In genomic region chr11:77077792-77078191, GRCm38 (mm10) we compare ENCODE assay signal across 8 mouse cellular contexts. TPM values are rescaled to one million over a fixed set of nuclear protein-coding genes. Genes with fewer than 3 reads are reported as not detected.
A peak's percentile ranks its signal among the peaks of the same experiment; 100 is the strongest.
DNase-seq lines count a peak whose midpoint lies in the region; ATAC-seq and TF ChIP-seq lines count a peak whose summit lies in the region.

No protein-coding gene starts in this region.

- TF ChIP-seq CTCF in heart, adult 2 months (IDR thresholded peaks at IDR 0.05): no peak
- TF ChIP-seq CTCF in C2C12 (IDR thresholded peaks at IDR 0.05; ENCODE audit: control insufficient read depth, insufficient read depth, insufficient read length): no peak

- H3ac ChIP-seq in C2C12 (ENCODE audit: control insufficient read depth, insufficient read length, low read depth) (peak overlapping the region; percentile 79), myocyte (ENCODE audit: control insufficient read depth, insufficient read length) (peak overlapping the region; percentile 15)

- peaks cover 4% of the 10 kb centered on the region for H3K79me2 ChIP-seq in heart, adult 2 months (replicated peaks; ENCODE audit: control insufficient read depth, insufficient read depth, low read length)
- H3K79me2 ChIP-seq in C2C12 (ENCODE audit: control insufficient read depth, insufficient read depth): peaks cover 54% of the 10 kb centered on the region
- H3K79me2 ChIP-seq in myocyte (ENCODE audit: control insufficient read depth, insufficient read depth): peaks cover 38% of the 10 kb centered on the region

- no peak for TF ChIP-seq EP300 in heart, adult 2 months (IDR thresholded peaks at IDR 0.05; ENCODE audit: insufficient read depth, low read depth, low read length)

- peaks cover 1% of the 10 kb centered on the region; the same call in 1 of the 2 replicates for H3K4me1 ChIP-seq in heart, adult 2 months (ENCODE audit: control insufficient read depth, insufficient read depth, low read length)
- peaks cover 11% of the 10 kb centered on the region; the same call in 1 of the 2 replicates for H3K4me1 ChIP-seq in forebrain, embryonic 13.5 days
- peaks cover 6% of the 10 kb centered on the region; the same call in 1 of the 2 replicates for H3K4me1 ChIP-seq in limb, embryonic 12.5 days (replicated peaks)

- H3K9ac ChIP-seq in heart, adult 2 months (ENCODE audit: low read depth, low read length): peak overlapping the region; percentile 67
- H3K9ac ChIP-seq in forebrain, embryonic 13.5 days: peak overlapping the region; percentile 87
- H3K9ac ChIP-seq in limb, embryonic 12.5 days (replicated peaks): peak overlapping the region; percentile 88

- H3K4me3 ChIP-seq in heart, adult 2 months: peak overlapping the region; percentile 66
- H3K4me3 ChIP-seq in C2C12 (ENCODE audit: insufficient read depth, poor library complexity, severe bottlenecking) (peak overlapping the region; percentile 98), myocyte (peak overlapping the region; percentile 99)
- H3K4me3 ChIP-seq in forebrain, embryonic 13.5 days: peak overlapping the region; percentile 86
- H3K4me3 ChIP-seq in limb, embryonic 12.5 days (replicated peaks): peak overlapping the region; percentile 80

- TF ChIP-seq POLR2A in heart, adult 2 months (IDR thresholded peaks at IDR 0.05; ENCODE audit: insufficient read depth, low read depth, low read length): no peak
- no peak for TF ChIP-seq POLR2A in myocyte (IDR thresholded peaks at IDR 0.05; ENCODE audit: insufficient read length, low read depth)

- H3K79me3 ChIP-seq in C2C12 (ENCODE audit: low read depth): peaks cover 22% of the 10 kb centered on the region

- H3K4me2 ChIP-seq in forebrain, embryonic 13.5 days: peak overlapping the region; percentile 84
- peak overlapping the region; percentile 79 for H3K4me2 ChIP-seq in limb, embryonic 12.5 days
- H3K4me2 ChIP-seq in myocyte (ENCODE audit: low read depth): peak overlapping the region; percentile 92

- WGBS in heart, adult 2 months: 1% methylated on average over 16 of the region's 16 CpGs
- WGBS in forebrain, embryonic 13.5 days: 2% methylated on average over 16 of the region's 16 CpGs
- WGBS in limb, embryonic 12.5 days: 4% methylated on average over 16 of the region's 16 CpGs

- peak; percentile 22; the same call in 1 of the 2 replicates for ATAC-seq in forebrain, embryonic 13.5 days
- no peak for ATAC-seq in limb, embryonic 12.5 days (ENCODE audit: insufficient number of reproducible peaks, insufficient read depth, low FRiP score, low TSS enrichment, low read depth)

- intact Hi-C loops in heart, adult 2 months (cut with DNase I): no loop called here
- intact Hi-C loops in heart, postnatal 10 days (cut with DNase I): no loop called here

- H3K9me3 ChIP-seq in forebrain, embryonic 13.5 days (replicated peaks): no peaks in the 10 kb centered on the region
- no peaks in the 10 kb centered on the region for H3K9me3 ChIP-seq in limb, embryonic 12.5 days

- H3K27ac ChIP-seq in heart, adult 2 months: peak overlapping the region; percentile 80
- H3K27ac ChIP-seq in forebrain, embryonic 13.5 days: peak overlapping the region; percentile 65
- H3K27ac ChIP-seq in limb, embryonic 12.5 days: peak overlapping the region; percentile 92

- no peaks in the 10 kb centered on the region for H3K27me3 ChIP-seq in heart, adult 2 months (ENCODE audit: control insufficient read depth, insufficient read depth, low read length)
- H3K27me3 ChIP-seq in C2C12 (ENCODE audit: control insufficient read depth, insufficient read depth, insufficient read length) (peaks cover 7% of the 10 kb centered on the region), myocyte (ENCODE audit: control insufficient read depth, insufficient read depth, insufficient read length) (peaks cover 6% of the 10 kb centered on the region)
- peaks cover 18% of the 10 kb centered on the region for H3K27me3 ChIP-seq in forebrain, embryonic 13.5 days
- peaks cover 8% of the 10 kb centered on the region; the same call in 1 of the 2 replicates for H3K27me3 ChIP-seq in limb, embryonic 12.5 days

- no peaks in the 10 kb centered on the region; the same call in 1 of the 2 replicates for H3K36me3 ChIP-seq in heart, adult 2 months (ENCODE audit: control insufficient read depth, insufficient read depth, low read length)
- peaks cover 28% of the 10 kb centered on the region for H3K36me3 ChIP-seq in C2C12 (ENCODE audit: control insufficient read depth, insufficient read depth)
- H3K36me3 ChIP-seq in forebrain, embryonic 13.5 days (ENCODE audit: poor library complexity, severe bottlenecking): peaks cover 25% of the 10 kb centered on the region
- H3K36me3 ChIP-seq in limb, embryonic 12.5 days: peaks cover 32% of the 10 kb centered on the region
- H3K36me3 ChIP-seq in myocyte (ENCODE audit: control insufficient read depth, insufficient read depth): peaks cover 5% of the 10 kb centered on the region

- no peak for DNase-seq in heart, adult 2 months
- no peak for DNase-seq in heart, postnatal 10 days
- DNase-seq in adrenal gland, postnatal 36 days: peak; percentile 14 to 25
- DNase-seq in layer of hippocampus, postnatal 14 days (ENCODE audit: low spot score in 2 of 2): no peak

TF ChIP-seq in C2C12, 6 proteins besides CTCF, POLR2A, EP300 and RAD21:
- TF ChIP-seq CEBPB (IDR thresholded peaks at IDR 0.05; ENCODE audit: low read depth) (no peak), USF1 (IDR thresholded peaks at IDR 0.05; ENCODE audit: low read depth) (no peak), MAX (IDR thresholded peaks at IDR 0.05) (no peak), MYOD1 (IDR thresholded peaks at IDR 0.05; ENCODE audit: control insufficient read depth, insufficient read length, low read depth) (no peak), FOSL1 (IDR thresholded peaks at IDR 0.05; ENCODE audit: insufficient read depth, low read length, poor library complexity, severe bottlenecking) (no peak), MYOG (IDR thresholded peaks at IDR 0.05; ENCODE audit: control insufficient read depth, extremely low read depth, insufficient read length) (no peak)

TF ChIP-seq in myocyte, 11 proteins besides CTCF, POLR2A, EP300 and RAD21:
- no peak for TF ChIP-seq TCF3 (IDR thresholded peaks at IDR 0.05; ENCODE audit: insufficient read length, low read depth)
- no peak for TF ChIP-seq REST (IDR thresholded peaks at IDR 0.05; ENCODE audit: insufficient read depth, insufficient read length)
- TF ChIP-seq MYOD1 (IDR thresholded peaks at IDR 0.05; ENCODE audit: control insufficient read depth in 1 of 3, insufficient read length in 2 of 3, low read depth in 2 of 3): no peak
- TF ChIP-seq E2F4 (IDR thresholded peaks at IDR 0.05; ENCODE audit: insufficient read depth): no peak
- no peak for TF ChIP-seq USF1 (IDR thresholded peaks at IDR 0.05; ENCODE audit: low read depth)
- TF ChIP-seq TCF12 (IDR thresholded peaks at IDR 0.05; ENCODE audit: insufficient read depth, poor library complexity, severe bottlenecking): no peak
- no peak for TF ChIP-seq CEBPB (IDR thresholded peaks at IDR 0.05; ENCODE audit: insufficient read depth, poor library complexity, severe bottlenecking)
- no peak for TF ChIP-seq MAX (IDR thresholded peaks at IDR 0.05; ENCODE audit: low read depth)
- TF ChIP-seq POLR2AphosphoS2 (IDR thresholded peaks at IDR 0.05; ENCODE audit: insufficient read length, low read depth): no peak
- TF ChIP-seq MYOG (IDR thresholded peaks at IDR 0.05; ENCODE audit: control insufficient read depth in 1 of 3, insufficient read depth in 1 of 3, insufficient read length in 2 of 3, low read depth in 2 of 3): no peak
- TF ChIP-seq SRF (IDR thresholded peaks at IDR 0.05; ENCODE audit: control insufficient read depth, insufficient read length, low read depth): no peak

RNA-seq across cellular contexts. Expression of gene Nsrp1, which starts 0.4 kb away (rescaled TPM):
- 10 to 100 TPM in 1 of 2 experiments, 1 to 10 TPM in 1; 7.1 to 11.8 TPM for total RNA-seq in heart, adult 2 months (2021)
- polyA plus RNA-seq in heart, adult 2 months (2012; rRNA removed): 1.1 and 2.1 TPM in 2 replicates
- total RNA-seq in heart, postnatal 10 days (2021): 10 to 100 TPM; 17.3 to 18.4 TPM
- polyA plus RNA-seq in C2C12 (2012; fragmentation: generic; extraction: Trizol) (2.7 TPM), myocyte (2012; fragmentation: generic; extraction: Trizol) (2.9 TPM)
- 10 to 100 TPM; 18.3 to 23.6 TPM for total RNA-seq in adrenal gland, postnatal 36 days (2021)
- polyA plus RNA-seq in forebrain, embryonic 13.5 days (2015; fragmentation: Nextera tagmentation; extraction: Ambion mirVana): 72.5 and 77.9 TPM in 2 replicates
- polyA plus RNA-seq in limb, embryonic 12.5 days (2016; fragmentation: Nextera tagmentation; extraction: Ambion mirVana): 77.8 and 87.3 TPM in 2 replicates
- 10 to 100 TPM; 14.6 to 16.6 TPM for total RNA-seq in layer of hippocampus, postnatal 14 days (2021)

Comparison
In these comparisons a context has a peak if more than half of its experiments do, and no peak if none do; other contexts are left out.
1. DNase-seq: peak in adrenal gland, postnatal 36 days (2 of 2); none in heart, adult 2 months (0 of 2), heart, postnatal 10 days (0 of 2) and layer of hippocampus, postnatal 14 days (0 of 2).
2. RNA of gene Nsrp1, which starts 0.4 kb away (polyA plus RNA-seq): 72.5 to 77.9 TPM in forebrain, embryonic 13.5 days and 77.8 to 87.3 TPM in limb, embryonic 12.5 days; 2.9 TPM in myocyte (single experiment), 2.7 TPM in C2C12 (single experiment) and 1.1 to 2.1 TPM in heart, adult 2 months; every median in the first group is over 10 times any median in the second.
3. Peak in every context shown above with its lines, with median percentiles within 50 percentile points of each other: H3K27ac ChIP-seq, H3K4me3 ChIP-seq, H3K9ac ChIP-seq and H3K4me2 ChIP-seq.